Mouse (Mus musculus) adrenal gland, postnatal 25 days (tissue): Measurements from ENCODE around the gene She. TPM values are rescaled to one million over a fixed set of nuclear protein-coding genes. Genes with fewer than 3 reads are reported as not detected.
A peak's percentile ranks its signal among the peaks of the same experiment; 100 is the strongest.

Experiments
- DNase-seq: peaks from one replicate; pipeline ENCODE4 v3.0.0; 2021; ENCODE audit warnings: mixed read lengths
- total RNA-seq: library from RNA; stranded (reverse); gene quantifications from 2 replicates; pipeline ENCODE4 v1.2.3, GENCODE M21; 2021

The She gene
- total RNA-seq, 1 experiment from 2014 or later = 10.1 TPM

DNA sequence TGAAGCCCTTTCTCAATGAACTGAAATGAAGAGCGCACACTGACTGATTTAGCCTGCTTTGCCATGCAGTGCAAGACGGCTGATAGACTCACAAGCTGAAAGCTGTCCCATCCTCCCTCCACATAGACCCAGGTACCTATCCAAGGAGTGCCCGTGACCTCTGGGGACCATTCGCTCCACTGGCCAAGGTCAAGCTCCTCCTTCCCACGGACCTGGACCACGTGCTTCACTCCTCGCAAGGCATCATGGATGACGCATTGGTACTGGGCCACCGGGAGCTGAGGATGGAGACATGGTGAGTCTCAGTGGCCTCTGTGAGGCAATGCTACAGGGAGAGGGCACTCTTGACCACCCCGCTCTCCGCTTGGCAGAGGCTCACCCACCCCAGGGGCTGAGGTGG, 54.6 kb downstream of the She start:
- DNase-seq = no peak

DNA sequence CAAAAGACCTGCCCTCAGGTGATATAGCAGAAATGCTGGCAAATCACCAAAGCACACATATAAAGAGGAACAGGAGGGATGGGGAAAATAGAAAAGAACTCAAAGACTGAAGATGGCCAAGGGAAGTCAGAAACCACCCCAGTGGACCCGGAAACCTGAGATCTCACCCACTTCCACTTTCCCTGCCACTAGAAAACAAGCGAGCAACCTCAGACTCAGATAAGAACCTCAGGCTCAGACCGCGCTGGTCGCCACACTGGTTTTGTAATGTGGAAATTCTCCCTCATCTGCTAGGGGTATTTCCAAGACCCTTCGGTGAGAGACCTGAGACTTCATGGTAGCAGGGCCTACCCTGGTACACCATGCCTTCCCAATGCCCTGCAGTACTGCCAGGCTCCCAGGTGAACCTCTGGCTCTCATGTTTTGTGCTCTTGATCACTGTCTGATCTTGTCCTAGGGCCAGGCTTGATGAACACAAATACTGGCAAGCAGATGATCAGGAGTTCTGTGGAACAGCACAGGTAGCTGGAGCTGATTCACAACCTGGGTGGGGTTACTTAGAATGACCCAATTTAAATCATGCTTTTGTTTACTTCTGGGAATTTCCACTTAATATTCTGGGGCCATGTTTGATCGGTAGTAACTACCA, 56.5 kb downstream of the She start:
- no peak for DNase-seq

DNA sequence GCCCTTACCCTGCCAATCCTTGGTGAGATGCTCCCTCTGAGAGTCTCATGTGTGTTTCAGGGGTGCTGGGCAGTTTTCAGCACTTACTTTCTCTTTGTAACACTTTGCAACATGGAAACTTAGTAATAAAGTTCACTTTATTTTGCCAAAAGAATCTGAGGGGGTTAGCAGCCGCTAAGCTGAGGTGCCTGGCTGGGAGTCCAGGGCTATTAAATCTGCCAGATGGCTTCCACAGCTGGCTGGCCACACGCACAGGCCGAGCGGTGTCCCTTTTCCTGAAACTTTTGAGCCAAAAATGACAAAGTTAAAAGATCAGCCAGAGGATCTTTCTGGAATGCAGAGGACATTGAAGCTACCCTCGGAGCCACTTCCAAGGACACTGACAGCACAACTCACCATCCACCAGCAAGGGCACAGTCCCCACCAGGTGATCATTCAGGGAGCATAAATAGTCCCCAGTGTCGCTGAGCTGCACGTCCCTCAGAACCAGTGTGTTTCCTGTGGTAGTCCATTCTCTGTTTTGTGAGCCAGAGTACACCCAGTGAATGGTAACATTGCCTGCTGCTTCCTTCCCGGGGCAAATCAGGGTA, 58.8 kb downstream of the She start:
- no peak for DNase-seq

DNA sequence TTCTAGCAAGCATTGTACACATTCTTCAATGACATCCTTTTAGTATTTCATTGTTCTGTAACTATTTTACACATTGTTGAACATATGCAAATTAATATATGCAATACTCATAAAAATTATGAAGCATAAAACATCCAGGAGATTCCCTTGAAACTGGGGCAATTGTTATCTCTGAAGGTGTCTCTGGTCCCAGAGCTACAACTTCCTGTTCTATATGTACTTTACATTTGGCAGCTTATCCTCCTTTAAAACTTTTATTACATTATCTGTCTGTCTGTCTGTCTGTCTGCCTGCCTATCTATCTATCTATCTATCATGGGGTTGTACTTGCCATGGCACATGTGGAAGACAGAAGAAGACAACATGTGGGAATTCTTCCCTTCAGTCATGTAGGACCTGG, 60.5 kb downstream of the She start:
- DNase-seq = no peak

DNA sequence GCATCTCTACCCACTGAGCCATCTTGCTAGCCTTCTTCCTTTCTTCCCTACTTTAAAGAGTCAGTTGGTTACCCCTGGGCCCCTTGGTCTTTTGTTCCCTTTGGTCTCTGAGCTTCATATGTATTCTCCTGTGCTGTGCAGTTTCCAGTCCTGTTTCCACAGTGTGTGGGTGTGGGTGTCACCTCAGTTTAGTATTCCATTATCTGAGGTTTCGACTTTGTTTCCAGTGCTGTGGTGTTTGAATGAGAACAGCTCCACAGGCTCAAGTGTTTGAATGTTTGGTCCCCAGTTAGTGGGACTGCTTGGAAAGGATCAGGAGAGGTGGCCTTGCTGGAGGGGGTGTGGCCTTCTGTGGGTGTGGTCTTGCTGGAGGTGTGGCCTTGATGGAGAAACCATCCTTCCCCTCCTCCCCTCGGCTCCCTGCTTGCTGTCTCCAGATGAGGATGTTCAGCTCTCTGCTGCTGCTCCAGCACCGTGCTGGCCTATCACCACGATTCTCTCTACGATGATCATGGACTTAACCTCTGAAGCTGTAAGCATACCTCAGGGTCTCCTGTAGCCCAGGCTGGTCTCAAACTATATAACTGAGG, 61.4 kb downstream of the She start:
- DNase-seq = no peak

DNA sequence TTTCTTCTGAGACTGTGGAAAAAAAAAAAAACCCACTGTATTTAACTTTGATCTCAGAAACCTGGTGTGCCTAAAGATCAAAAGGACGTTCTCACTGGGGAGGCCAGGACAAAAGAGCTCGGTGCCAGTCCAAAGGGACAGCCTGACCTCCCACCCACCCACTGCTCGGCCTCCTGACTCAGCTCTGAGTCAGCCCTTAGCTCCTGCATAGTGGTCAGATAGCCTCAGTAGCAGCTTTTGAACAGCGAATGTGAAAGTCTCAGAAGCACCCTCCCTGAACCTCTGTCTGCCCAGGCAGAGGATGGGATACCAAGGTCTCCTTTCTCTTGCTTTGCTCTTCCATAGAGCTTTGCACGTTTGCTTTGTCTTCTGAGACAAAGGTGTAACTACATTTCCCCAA, 65.4 kb downstream of the She start:
- DNase-seq = peak; percentile 68

DNA sequence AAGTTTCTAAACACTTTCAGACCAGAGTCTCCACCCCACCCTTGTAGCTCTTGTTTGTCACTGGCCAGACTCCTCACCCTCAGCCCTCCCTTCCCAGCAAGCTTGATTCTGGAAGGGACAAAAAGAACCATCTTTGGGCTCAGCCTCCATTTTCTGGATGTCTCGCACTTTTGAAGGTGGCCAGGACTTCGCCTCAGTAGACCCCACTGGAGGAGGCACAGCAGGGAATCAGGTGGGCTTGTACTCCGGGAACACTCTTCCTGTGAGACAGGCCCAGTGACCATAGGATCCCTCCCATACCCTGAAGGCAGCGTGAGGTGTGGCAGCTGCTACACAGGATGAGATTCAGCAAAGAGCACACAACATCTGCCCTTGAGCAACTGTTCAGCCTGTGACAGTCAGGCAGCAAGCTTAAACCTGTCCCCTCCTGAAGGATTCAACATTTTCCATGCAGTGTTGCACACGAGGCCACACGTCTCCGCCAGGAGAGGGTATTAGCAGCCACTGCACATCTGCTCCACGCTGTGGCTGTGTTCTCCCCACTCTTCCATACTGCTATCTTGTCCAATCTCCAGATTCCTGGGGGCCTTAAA, 66.1 kb downstream of the She start:
- no peak for DNase-seq

DNA sequence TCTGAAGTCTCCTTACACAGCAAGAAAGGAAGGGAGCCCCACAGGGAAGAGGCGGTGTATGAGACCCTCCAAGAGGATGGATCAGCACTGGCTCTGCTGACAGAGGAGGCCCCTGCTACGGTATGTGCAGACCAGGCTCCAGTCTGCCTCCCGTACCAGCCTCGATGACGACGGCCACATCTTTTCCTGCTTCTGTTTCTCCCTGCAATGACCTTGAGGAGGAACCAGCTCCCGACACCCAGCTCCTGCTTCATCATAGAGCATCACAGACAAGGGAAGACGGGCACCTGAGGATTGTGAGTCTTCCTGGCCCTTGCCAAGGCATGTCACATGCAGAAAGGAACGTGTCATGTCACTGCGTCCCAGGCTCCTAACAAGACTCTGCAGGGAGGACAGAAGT, 66.8 kb downstream of the She start:
- no peak for DNase-seq

DNA sequence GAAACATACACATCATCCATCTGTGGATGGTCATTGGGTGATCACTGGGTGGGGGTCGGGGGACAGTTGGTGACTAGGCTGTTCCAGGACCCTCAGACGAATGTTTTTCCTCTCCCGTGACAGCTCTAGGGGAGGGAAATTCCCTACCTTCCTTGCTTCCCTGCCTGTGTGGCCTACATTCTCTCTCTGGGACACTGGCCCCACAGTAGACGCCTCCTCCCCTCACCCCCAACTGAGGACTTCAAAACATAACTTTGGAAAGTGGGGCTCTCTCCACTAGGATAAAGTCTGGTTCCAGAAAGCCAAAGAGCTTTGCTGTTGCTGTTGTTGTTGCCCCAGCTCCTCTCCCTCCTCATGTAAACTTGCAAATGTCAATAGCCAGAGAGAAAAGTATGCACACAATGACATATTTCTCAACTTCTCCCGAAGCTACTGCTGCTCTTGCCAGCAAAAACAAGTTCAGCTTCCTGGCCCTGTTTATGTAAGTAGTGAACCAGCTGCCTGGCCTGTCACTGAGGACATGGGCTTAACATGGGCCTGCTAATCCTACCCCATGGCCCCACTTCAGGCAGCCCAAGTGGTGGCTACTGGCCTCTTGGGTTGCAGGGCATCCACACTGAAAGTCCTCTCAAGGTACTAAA, 67.8 kb downstream of the She start:
- DNase-seq = no peak

DNA sequence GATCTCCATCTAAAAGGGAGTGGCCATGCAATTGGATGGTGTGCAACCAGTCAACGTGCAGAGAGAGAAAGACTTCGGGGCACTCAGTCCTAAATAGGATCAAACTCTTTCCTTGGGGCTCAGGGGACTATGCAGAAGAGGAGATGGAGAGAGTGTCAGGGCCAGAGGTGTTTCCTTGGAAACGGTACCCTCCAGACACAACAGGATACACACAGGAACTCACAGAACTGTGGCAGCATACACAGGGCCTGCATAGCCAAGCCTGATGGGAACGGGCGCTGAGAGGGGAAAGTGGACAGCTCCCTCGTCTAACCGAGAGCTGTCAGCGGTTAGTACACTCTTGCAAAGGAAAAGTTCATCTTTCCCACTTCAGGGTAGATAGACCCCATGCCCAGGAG, 68.3 kb downstream of the She start:
- no peak for DNase-seq

DNA sequence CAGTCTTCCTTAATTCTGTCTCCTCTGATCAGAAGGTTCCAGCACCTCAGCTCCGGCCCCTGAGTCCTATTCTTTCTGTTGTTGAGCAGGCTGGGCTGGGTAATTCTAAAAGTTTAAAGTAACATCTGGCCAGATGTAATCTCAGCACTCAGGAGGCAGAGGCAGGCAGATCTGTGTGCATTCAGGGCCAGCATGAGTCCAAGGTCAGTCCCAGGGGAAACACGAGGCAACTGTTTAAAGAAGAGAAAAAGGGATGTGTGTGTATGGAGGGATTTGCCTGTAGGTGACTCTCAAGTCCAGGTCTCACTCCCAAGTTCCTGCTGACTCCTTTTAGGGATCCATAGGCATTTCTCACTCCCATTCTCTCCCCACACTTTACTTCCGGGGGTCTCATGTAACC, 76.7 kb downstream of the She start:
- no peak for DNase-seq

Other genes with a start within 250 kb of the She start
- 27.1 and 40.4 TPM in 2 replicates for gene Adar, start 116.3 kb upstream of the She start, total RNA-seq
- gene Chrnb2, start 66.7 kb upstream of the She start, total RNA-seq = 3.3 and 4.8 TPM in 2 replicates
- 60.7 and 76.1 TPM in 2 replicates for gene Ube2q1, start 57.8 kb upstream of the She start, total RNA-seq
- gene Il6ra, start 81.8 kb downstream of the She start, total RNA-seq = 4.9 and 5.2 TPM in 2 replicates
- gene Atp8b2, start 132.1 kb downstream of the She start, total RNA-seq = 34.6 and 43.0 TPM in 2 replicates
- 136 and 149 TPM in 2 replicates for gene Hax1, start 167.4 kb downstream of the She start, total RNA-seq
- gene 4933434E20Rik, start 220.3 kb downstream of the She start, total RNA-seq = 77.0 and 90.3 TPM in 2 replicates
- 158 and 190 TPM in 2 replicates for gene Ubap2l, start 221.3 kb downstream of the She start, total RNA-seq
- gene Tpm3, start 241.3 kb downstream of the She start, total RNA-seq = 178 and 198 TPM in 2 replicates